Mouse (Mus musculus) hindlimb bud, embryonic 11.5 days (tissue): ENCODE data around the gene Zfp174.
A peak's percentile ranks its signal among the peaks of the same experiment; 100 is the strongest.

Source experiments
- DNase-seq: peaks from one replicate; pipeline ENCODE4 v3.0.0-alpha.2; 2012; ENCODE audit warnings: low read depth, low spot score; ENCODE audit errors: extremely low spot score

Gene Zfp174

DNA sequence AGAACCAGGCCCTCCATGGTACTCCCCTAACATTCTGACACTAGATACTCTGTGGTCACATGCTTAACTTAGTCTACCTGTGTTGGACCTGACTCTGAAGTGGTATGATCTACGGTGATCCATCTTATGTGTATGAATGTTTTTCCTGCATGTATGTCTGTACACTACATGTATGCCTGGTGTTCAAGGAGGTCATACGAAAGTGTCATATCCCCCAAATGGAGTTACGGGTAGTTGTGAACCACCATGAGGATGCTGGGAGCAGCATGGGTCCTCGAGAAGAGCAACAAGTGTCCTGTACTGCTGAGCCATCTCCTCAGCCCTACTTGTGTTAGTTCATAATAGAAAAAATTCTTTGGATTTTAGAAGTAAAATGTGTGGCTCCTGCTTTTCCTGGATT, 29.3 kb downstream of the Zfp174 start:
- DNase-seq = no peak

DNA sequence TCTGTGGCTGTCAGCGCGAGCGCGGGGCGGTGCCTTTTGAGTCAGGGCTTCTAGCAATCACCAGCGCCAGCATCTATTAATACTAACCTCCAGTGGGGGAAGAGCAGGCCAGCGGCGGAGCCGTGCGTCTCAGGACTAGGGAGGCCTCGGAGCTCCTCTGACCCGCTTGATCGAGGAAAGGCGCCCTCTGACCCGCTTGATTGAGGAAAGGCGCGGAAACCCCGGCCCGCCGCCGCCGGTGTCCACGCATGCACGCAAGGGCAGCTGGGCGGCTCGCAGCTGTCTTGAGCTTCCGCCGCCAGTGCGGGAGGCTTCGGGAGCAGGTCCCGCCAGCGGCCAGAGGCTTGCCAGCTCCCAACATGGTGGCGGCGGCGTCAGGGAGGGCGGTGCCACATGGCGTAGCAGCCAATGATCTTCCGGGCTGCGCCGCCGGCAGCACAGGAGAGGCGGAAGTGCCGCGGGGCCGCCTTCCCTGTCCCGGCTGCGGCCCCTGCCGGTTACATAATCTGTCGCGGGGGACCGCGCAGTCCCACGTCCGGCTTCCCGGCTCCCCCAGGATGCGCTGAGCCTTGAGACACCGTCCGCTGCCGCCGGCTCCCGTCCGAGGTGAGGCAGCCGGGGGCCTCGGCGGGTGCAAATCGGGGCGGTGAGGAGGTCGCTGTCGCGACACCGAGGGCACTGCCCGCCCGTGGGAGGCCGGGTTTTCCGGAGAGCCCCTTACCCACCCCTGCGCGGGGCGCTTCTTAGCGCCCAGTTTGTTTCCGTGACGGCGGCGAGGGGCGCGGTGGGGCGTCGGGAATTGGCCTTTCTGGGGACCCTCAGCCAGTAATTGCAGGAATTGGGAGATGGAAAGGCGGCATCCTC, 37.4 kb downstream of the Zfp174 start, which contains the start of the genes Zfp597 and Gm20695:
Gene Zfp597, minus strand, starts transcription at position 361 of the 864 bp plus-strand sequence.
Gene Gm20695, plus strand, starts transcription at position 448 of the 864 bp plus-strand sequence.
- DNase-seq = peak; percentile 49

DNA sequence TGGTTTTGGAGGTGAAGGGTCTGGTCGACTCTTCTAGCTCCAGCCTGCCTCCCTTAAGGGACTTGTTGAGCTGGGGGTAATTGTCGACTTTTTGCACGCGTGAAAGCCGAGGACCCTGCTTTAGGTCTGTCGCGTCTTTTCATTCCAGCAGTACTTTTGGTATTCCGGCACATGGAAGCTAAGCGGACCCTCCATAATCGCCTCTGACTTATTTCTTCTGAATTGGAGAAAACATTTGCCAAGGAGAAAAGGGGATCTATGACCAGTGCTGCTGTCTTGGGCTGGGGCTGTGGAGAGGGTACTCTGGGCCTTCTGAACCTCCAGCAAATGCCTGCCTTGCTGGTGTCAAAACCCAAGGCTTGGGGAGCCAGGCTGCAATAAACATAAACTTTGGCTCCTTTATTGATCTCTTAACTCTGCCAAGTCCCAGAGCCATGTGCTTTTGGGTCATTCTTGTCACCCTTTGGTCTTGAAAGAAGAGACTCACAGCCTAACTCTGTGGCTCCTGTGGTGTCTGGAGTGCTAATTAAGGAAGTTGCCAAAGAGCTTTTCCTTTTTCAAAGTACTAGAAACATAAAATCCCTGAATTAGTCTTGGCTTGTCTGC, 38.1 kb downstream of the Zfp174 start:
- DNase-seq = no peak

DNA sequence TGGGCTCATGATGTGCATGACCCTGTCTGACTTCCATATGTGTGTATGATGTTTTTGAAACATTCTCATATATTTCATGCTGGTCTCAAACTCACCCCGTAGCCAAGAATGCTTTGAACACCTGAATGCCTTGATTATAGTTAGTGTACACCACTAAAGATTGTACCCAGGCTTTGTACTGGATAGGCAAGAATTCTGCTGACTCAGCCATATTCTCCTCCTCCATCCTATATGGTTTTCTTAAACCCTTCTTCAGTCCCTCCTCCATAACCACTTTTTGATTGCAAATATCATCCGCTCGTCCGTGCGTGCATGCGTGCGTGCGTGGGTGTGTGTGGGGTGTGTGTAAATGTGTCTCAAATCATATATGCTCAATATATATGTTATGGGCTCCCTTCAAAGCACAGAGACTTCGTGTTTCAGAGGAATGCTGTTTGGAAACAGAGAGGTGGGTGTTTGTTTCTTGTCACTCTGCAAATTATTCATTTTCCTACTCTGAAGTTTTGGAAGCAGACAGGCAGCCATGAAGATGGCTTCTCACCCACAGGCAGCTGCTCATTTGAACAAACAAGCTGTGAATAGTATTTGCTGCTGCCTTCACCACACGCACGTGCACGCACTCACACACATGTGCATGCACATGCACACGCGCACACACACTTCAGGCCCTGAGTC, 44.7 kb downstream of the Zfp174 start:
- no peak for DNase-seq

DNA sequence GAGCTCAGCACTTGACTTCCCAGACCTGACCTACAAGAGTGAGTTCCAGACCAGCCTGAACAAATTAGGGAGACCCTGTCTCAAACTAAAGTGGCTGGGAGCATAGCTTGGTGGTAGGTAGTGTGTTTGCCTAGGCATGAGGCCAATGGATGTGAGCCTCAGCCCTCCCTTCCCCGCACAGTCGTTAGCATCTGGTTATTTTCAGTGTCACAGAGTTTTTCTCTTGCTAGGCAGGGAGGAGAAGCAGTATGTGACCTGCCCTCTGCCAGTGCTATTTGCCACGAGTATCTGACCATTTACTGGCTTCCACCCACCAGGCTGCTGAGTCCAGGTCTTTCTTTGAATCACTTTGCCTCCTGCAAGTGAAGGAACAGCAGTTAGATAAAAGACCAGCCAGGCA, 46.7 kb downstream of the Zfp174 start:
- DNase-seq = no peak

DNA sequence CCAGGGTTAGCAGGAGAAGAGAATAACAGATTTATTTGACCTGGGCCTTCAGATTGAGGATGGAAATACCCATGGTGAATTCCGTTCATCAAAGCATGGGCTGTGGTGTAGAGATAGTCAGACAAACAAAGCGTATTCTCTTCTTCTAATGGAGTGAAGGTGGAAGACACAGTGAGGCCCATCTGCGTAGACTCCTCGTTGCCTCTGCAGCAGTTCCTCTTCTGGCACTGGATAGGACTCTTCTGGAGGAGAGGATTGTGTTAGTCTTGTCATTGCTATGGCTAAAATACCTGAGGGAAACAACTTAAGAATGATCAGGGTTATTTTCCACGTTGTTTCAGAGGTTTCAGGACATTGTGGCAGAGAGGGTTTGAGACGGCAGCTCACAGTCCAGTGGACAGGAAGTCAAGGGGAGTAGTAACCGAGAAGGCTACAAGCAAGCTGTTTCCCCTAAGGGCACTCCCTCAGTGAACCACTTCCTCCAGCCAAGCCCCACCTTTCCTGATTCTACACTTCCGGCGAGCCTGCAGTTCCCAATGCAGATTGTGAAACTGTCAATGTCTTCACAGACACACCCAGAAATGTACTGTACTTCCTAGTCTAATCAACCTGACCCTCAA, 48.2 kb downstream of the Zfp174 start:
- DNase-seq = no peak

DNA sequence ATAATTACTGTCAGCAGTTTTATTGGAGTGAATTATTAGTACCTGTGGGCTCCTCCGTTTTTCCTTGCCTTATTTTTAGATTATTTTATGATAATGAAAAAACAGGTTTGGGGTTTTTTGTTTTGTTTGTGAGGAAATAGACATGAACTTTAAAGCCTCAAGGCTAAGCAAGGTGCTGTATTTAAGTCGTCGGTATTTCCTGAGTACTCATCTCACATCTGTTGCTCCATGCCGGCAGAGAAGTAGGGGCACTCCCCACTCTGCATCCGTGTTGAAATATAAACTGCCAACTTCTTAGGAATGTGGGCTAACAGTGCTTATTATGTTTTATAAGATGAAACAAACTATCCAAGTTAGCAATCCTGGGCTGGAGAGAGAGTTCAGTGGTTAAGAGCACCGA, 49.0 kb downstream of the Zfp174 start:
- no peak for DNase-seq

DNA sequence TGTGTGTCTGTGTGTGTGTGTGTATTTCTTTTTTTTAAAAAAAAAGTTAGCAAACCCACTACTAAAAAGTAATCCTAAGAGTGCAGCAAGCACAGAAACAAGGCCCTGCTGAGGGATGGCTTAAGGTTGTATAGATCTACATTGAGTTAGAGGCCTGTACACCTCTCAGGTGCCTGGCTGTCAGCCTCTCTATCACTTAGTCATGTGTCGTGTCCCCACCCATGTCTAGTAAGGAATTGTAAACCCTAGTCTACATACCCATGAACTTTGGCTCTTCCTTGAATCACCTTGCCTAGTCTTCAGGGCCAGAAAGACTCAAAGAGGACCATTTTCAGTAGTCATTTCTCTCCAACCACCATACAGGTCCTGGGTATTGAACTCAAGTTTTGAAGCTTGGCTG, 49.5 kb downstream of the Zfp174 start:
- DNase-seq = no peak

DNA sequence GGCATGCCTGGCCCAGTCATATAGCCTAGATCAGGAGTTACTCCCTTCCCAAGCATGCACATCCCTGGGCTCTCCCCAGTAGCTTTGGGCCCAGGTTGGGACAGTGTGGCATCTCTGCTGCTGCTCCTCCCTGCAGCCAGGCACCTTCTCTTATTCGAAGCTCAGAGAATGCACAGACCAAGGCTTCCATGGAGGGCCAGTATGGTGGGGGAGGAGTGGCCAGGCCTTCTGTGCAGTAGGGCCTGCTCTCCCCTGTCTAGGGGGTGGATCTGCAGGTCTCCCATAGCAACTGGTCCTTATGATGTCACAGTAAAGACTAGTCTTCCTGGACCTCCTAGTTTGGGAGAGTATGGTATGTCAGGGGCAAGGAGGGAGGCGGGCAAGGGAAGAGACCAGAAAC, 60.4 kb downstream of the Zfp174 start:
- DNase-seq = no peak
